Comparison of ENCODE assay signal across 8 mouse cellular contexts in genomic region chr9:20869246-20869645, GRCm38 (mm10). TPM values are rescaled to one million over a fixed set of nuclear protein-coding genes. Genes with fewer than 3 reads are reported as not detected.
DNase-seq lines count a peak whose midpoint lies in the region; ATAC-seq and TF ChIP-seq lines count a peak whose summit lies in the region.

No protein-coding gene starts in this region.

- H3K36me3 ChIP-seq in spleen, adult 2 months (ENCODE audit: control insufficient read depth, insufficient read depth, low read length), result peaks cover 12% of the 10 kb centered on the region
- H3K36me3 ChIP-seq in intestine, embryonic 14.5 days (ENCODE audit: control insufficient read depth, insufficient read depth, low read length), result no peaks in the 10 kb centered on the region; the same call in 1 of the 2 replicates
- H3K36me3 ChIP-seq in midbrain, embryonic 15.5 days (replicated peaks), result no peaks in the 10 kb centered on the region

- no peaks in the 10 kb centered on the region for H3K27me3 ChIP-seq in spleen, adult 2 months (ENCODE audit: control insufficient read depth, insufficient read depth, low read length)
- H3K27me3 ChIP-seq in intestine, embryonic 14.5 days (replicated peaks; ENCODE audit: control insufficient read depth, insufficient read depth, low read length), result peaks cover 35% of the 10 kb centered on the region
- H3K27me3 ChIP-seq in midbrain, embryonic 15.5 days (replicated peaks), result peaks cover 36% of the 10 kb centered on the region

- peaks cover 5% of the 10 kb centered on the region; the same call in 1 of the 2 replicates for H3K4me1 ChIP-seq in spleen, adult 2 months (ENCODE audit: control insufficient read depth, insufficient read depth, insufficient read length)
- H3K4me1 ChIP-seq in intestine, embryonic 14.5 days (replicated peaks; ENCODE audit: control insufficient read depth, insufficient read depth, low read length), result no peaks in the 10 kb centered on the region
- peaks cover 3% of the 10 kb centered on the region; the same call in 1 of the 2 replicates for H3K4me1 ChIP-seq in midbrain, embryonic 15.5 days

- H3K9ac ChIP-seq in intestine, embryonic 14.5 days (ENCODE audit: low read length), result peak overlapping the region; percentile 42
- no peak overlapping the region for H3K9ac ChIP-seq in midbrain, embryonic 15.5 days

- no peak for TF ChIP-seq CTCF in spleen, adult 2 months (IDR thresholded peaks at IDR 0.05; ENCODE audit: extremely low read depth, insufficient read depth, insufficient read length, insufficient replicate concordance)

- no peak for ATAC-seq in cerebellum, adult (ENCODE audit: insufficient number of reproducible peaks, low FRiP score, low TSS enrichment)
- no peak for ATAC-seq in intestine, embryonic 14.5 days (replicated peaks; ENCODE audit: low FRiP score, low TSS enrichment, low read depth)
- ATAC-seq in midbrain, embryonic 15.5 days (replicated peaks), result no peak

- peak; percentile 15 to 22 for DNase-seq in cerebellum, adult 18-20 months
- no peak for DNase-seq in spleen, adult 2 months (ENCODE audit: low read depth in 1 of 2, low spot score in 2 of 2)
- no peak for DNase-seq in spleen, postnatal 36 days (ENCODE audit: low spot score in 2 of 2)
- DNase-seq in intestine, embryonic 14.5 days (ENCODE audit: low spot score), result no peak
- no peak for DNase-seq in frontal cortex, postnatal 36 days (ENCODE audit: low spot score in 2 of 2)
- DNase-seq in embryo, embryonic 11 days, result no peak

- TF ChIP-seq POLR2A in spleen, adult 2 months (IDR thresholded peaks at IDR 0.05; ENCODE audit: low read depth, low read length), result no peak

- peak overlapping the region; percentile 64 for H3K4me2 ChIP-seq in intestine, embryonic 14.5 days (ENCODE audit: low read length)
- H3K4me2 ChIP-seq in midbrain, embryonic 15.5 days, result peak overlapping the region; percentile 47

- H3K4me3 ChIP-seq in spleen, adult 2 months (ENCODE audit: extremely low read depth, insufficient read depth, insufficient read length), result peak overlapping the region; percentile 87
- peak overlapping the region; percentile 44 for H3K4me3 ChIP-seq in intestine, embryonic 14.5 days (ENCODE audit: low read depth, low read length)
- H3K4me3 ChIP-seq in midbrain, embryonic 15.5 days, result peak overlapping the region; percentile 34

- no peaks in the 10 kb centered on the region for H3K9me3 ChIP-seq in intestine, embryonic 14.5 days (ENCODE audit: control insufficient read depth, low read length)
- H3K9me3 ChIP-seq in midbrain, embryonic 15.5 days, result no peaks in the 10 kb centered on the region

- no peak overlapping the region for H3K27ac ChIP-seq in spleen, adult 2 months (ENCODE audit: insufficient read depth, low read length)
- H3K27ac ChIP-seq in intestine, embryonic 14.5 days (ENCODE audit: low read depth), result no peak overlapping the region
- no peak overlapping the region for H3K27ac ChIP-seq in midbrain, embryonic 15.5 days

- 6% methylated on average over 19 of the region's 19 CpGs for WGBS in spleen, adult 2 months
- 3% methylated on average over 19 of the region's 19 CpGs for WGBS in intestine, embryonic 14.5 days
- WGBS in midbrain, embryonic 15.5 days, result 9% methylated on average over 19 of the region's 19 CpGs

RNA-seq across cellular contexts. Expression of gene A230050P20Rik, which starts 0.8 kb away (rescaled TPM):
- polyA plus RNA-seq in spleen, adult 2 months (2012; rRNA removed), result 82.8 and 108 TPM in 2 replicates
- polyA plus RNA-seq in intestine, embryonic 14.5 days (2014; fragmentation: Nextera tagmentation; extraction: Ambion mirVana), result 11.1 and 14.1 TPM in 2 replicates
- 6.8 and 7.3 TPM in 2 replicates for polyA plus RNA-seq in midbrain, embryonic 15.5 days (2015; fragmentation: Nextera tagmentation; extraction: Ambion mirVana)

RNA-seq across cellular contexts. Expression of gene Angptl6, which starts 10.3 kb away (rescaled TPM):
- polyA plus RNA-seq in spleen, adult 2 months (2012; rRNA removed), result 2.7 and 3.8 TPM in 2 replicates
- polyA plus RNA-seq in intestine, embryonic 14.5 days (2014; fragmentation: Nextera tagmentation; extraction: Ambion mirVana), result 8.1 and 10.0 TPM in 2 replicates
- polyA plus RNA-seq in midbrain, embryonic 15.5 days (2015; fragmentation: Nextera tagmentation; extraction: Ambion mirVana), result 15.3 and 16.8 TPM in 2 replicates

RNA-seq across cellular contexts. Expression of gene Ppan, which starts 18.7 kb away (rescaled TPM):
- polyA plus RNA-seq in spleen, adult 2 months (2012; rRNA removed), result 116 and 120 TPM in 2 replicates
- 101 and 106 TPM in 2 replicates for polyA plus RNA-seq in intestine, embryonic 14.5 days (2014; fragmentation: Nextera tagmentation; extraction: Ambion mirVana)
- 49.1 and 50.5 TPM in 2 replicates for polyA plus RNA-seq in midbrain, embryonic 15.5 days (2015; fragmentation: Nextera tagmentation; extraction: Ambion mirVana)

RNA-seq across cellular contexts. Expression of gene Eif3g, which starts 29.2 kb away (rescaled TPM):
- polyA plus RNA-seq in spleen, adult 2 months (2012; rRNA removed), result 89.3 and 103 TPM in 2 replicates
- 314 and 315 TPM in 2 replicates for polyA plus RNA-seq in intestine, embryonic 14.5 days (2014; fragmentation: Nextera tagmentation; extraction: Ambion mirVana)
- 245 and 249 TPM in 2 replicates for polyA plus RNA-seq in midbrain, embryonic 15.5 days (2015; fragmentation: Nextera tagmentation; extraction: Ambion mirVana)

RNA-seq across cellular contexts. Expression of gene Rdh8, which starts 50.9 kb away (rescaled TPM):
- not detected in 2 replicates for polyA plus RNA-seq in spleen, adult 2 months (2012; rRNA removed)
- not detected in 2 replicates for polyA plus RNA-seq in intestine, embryonic 14.5 days (2014; fragmentation: Nextera tagmentation; extraction: Ambion mirVana)
- not detected in 2 replicates for polyA plus RNA-seq in midbrain, embryonic 15.5 days (2015; fragmentation: Nextera tagmentation; extraction: Ambion mirVana)

Comparison
In these comparisons a context has a peak if more than half of its experiments do, and no peak if none do; other contexts are left out.
1. DNase-seq: peak in cerebellum, adult 18-20 months (2 of 2); none in spleen, adult 2 months (0 of 2), spleen, postnatal 36 days (0 of 2), intestine, embryonic 14.5 days (single experiment), frontal cortex, postnatal 36 days (0 of 2) and embryo, embryonic 11 days (single experiment).
2. H3K4me3 ChIP-seq: peak in every context shown above with its lines; median percentile 87 in spleen, adult 2 months; 44 in intestine, embryonic 14.5 days; 34 in midbrain, embryonic 15.5 days.